Mouse (Mus musculus): Measurements from ENCODE around the gene Olfr921. TPM values are rescaled to one million over a fixed set of nuclear protein-coding genes. Genes with fewer than 3 reads are reported as not detected.

Gene Olfr921
- polyA plus RNA-seq (2014; fragmentation: Nextera tagmentation; extraction: Ambion mirVana), result not detected in 2 replicates

DNA sequence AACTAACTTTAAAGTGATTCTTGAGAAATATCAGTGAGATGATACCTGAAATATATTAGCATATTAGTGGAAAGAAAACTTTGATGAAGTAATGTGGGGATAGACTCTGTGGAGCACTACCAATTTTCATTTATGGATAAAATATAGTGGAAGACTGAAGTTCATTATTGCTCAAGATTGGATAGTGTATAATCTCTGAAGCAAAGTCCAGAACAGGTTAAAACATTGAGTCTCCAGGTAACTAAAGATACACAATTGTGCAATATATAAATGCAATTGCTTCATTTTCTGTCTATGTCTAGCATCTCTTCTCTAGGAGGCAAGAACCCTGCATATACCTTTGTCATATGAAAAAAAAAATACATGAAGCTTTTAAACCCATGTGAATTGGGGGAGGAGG lies at the start of gene Olfr921:
Gene Olfr921, plus strand, starts transcription at position 301 of the 400 bp plus-strand sequence.
- Histone ChIP-seq H3K36me3 (ENCODE audit: control insufficient read depth, insufficient read depth, low read length) (no peaks in the 10 kb centered on the region), H3K27me3 (ENCODE audit: control insufficient read depth, insufficient read depth, low read length) (no peaks in the 10 kb centered on the region), H3K9ac (ENCODE audit: low read depth, low read length) (no peak within 1 kb of the TSS), H3K4me2 (replicated peaks; ENCODE audit: low read depth, low read length) (no peak within 1 kb of the TSS), H3K4me1 (ENCODE audit: control insufficient read depth, insufficient read depth, low read length) (no peaks in the 10 kb centered on the region), H3K27ac (ENCODE audit: low read depth, low read length) (no peak within 1 kb of the TSS), H3K4me3 (ENCODE audit: low read length) (no peak within 1 kb of the TSS), H3K9me3 (ENCODE audit: control insufficient read depth, low read length) (no peaks in the 10 kb centered on the region)
- no peak for ATAC-seq (ENCODE audit: low FRiP score, low TSS enrichment)

DNA sequence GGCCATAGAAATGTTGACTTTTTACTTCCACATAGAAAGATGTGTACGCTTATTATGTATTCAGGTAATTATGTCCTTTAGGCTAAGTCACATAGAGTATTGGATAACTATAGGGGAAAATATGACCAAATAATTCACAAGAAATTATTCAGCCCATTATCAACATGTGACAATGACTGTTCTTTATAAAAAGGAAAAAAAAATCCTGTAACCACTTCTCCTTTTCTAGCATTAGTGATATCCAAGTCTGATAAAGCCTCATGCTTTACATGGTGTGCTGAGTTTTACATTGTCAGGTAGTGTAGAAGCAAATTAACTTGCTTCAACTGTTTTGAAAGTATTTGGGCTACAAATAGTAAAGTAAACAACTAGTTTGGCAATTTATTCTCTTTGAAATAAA lies 48.8 kb upstream of the Olfr921 start:
- no peak overlapping the region for H3K4me2 ChIP-seq (replicated peaks; ENCODE audit: low read depth, low read length)
- no peak for ATAC-seq (ENCODE audit: low FRiP score, low TSS enrichment)
- no peak overlapping the region for H3K4me3 ChIP-seq (ENCODE audit: low read length)
- no peak overlapping the region for H3K27ac ChIP-seq (ENCODE audit: low read depth, low read length)
- H3K27me3 ChIP-seq (ENCODE audit: control insufficient read depth, insufficient read depth, low read length), result no peaks in the 10 kb centered on the region
- no peaks in the 10 kb centered on the region for H3K9me3 ChIP-seq (ENCODE audit: control insufficient read depth, low read length)
- H3K4me1 ChIP-seq (ENCODE audit: control insufficient read depth, insufficient read depth, low read length), result peaks cover 4% of the 10 kb centered on the region
- H3K9ac ChIP-seq (ENCODE audit: low read depth, low read length), result no peak overlapping the region
- whole genome bisulfite sequencing, result 94% methylated on average over 1 of the region's 1 CpGs
- peaks cover 8% of the 10 kb centered on the region; the same call in 1 of the 2 replicates for H3K36me3 ChIP-seq (ENCODE audit: control insufficient read depth, insufficient read depth, low read length)

DNA sequence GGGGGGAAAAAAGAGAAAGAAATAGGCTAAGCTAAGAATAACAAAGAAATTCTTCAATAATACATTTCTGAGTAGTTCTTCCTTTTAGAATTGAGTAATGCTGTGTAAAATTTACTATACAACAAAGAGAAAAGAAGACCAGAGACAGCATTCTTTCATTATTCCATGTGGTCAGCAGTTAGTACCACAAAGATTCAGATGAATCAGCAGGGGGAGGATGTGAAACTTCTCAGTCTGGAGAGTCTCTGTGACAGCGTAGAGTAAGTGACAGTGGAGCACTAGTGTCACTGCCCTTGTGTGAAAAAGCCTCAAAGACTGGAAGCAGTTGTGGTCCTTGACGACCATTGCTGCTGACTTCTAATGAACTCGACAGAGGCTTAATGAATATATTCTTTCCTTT lies 44.6 kb upstream of the Olfr921 start:
- Histone ChIP-seq H3K27ac (ENCODE audit: low read depth, low read length) (no peak overlapping the region), H3K36me3 (ENCODE audit: control insufficient read depth, insufficient read depth, low read length) (peaks cover 8% of the 10 kb centered on the region; the same call in 1 of the 2 replicates), H3K9ac (ENCODE audit: low read depth, low read length) (no peak overlapping the region), H3K9me3 (ENCODE audit: control insufficient read depth, low read length) (no peaks in the 10 kb centered on the region), H3K4me1 (ENCODE audit: control insufficient read depth, insufficient read depth, low read length) (no peaks in the 10 kb centered on the region), H3K27me3 (ENCODE audit: control insufficient read depth, insufficient read depth, low read length) (no peaks in the 10 kb centered on the region), H3K4me3 (ENCODE audit: low read length) (no peak overlapping the region), H3K4me2 (replicated peaks; ENCODE audit: low read depth, low read length) (no peak overlapping the region)
- no peak for ATAC-seq (ENCODE audit: low FRiP score, low TSS enrichment)
- 78% methylated on average over 3 of the region's 3 CpGs for WGBS

DNA sequence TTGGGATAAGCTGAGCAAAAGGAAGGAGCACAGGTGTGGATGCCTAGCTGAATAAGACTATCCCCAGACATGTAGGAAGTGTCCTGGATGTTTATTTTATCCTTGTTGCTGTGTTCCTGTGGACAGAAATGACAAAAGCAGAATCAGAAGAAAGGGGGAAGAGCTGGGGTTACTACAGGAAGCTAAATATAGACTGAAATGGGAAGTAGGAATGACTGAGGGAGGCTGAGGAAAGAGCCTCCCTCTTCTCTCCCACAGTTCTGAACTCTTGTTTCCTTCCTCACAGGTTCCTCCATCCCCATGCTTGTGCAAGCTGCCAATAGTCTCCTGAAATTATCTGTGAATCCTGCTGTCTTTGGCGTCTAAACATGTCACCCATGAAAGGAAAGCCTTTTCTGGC lies 31.5 kb upstream of the Olfr921 start:
- WGBS, result 75% methylated on average over 1 of the region's 1 CpGs
- H3K27me3 ChIP-seq (ENCODE audit: control insufficient read depth, insufficient read depth, low read length), result no peaks in the 10 kb centered on the region
- no peak for ATAC-seq (ENCODE audit: low FRiP score, low TSS enrichment)
- H3K4me2 ChIP-seq (replicated peaks; ENCODE audit: low read depth, low read length), result no peak overlapping the region
- no peak overlapping the region for H3K4me3 ChIP-seq (ENCODE audit: low read length)
- H3K9ac ChIP-seq (ENCODE audit: low read depth, low read length), result no peak overlapping the region
- H3K36me3 ChIP-seq (ENCODE audit: control insufficient read depth, insufficient read depth, low read length), result no peaks in the 10 kb centered on the region
- no peaks in the 10 kb centered on the region for H3K9me3 ChIP-seq (ENCODE audit: control insufficient read depth, low read length)
- no peak overlapping the region for H3K27ac ChIP-seq (ENCODE audit: low read depth, low read length)
- H3K4me1 ChIP-seq (ENCODE audit: control insufficient read depth, insufficient read depth, low read length), result no peaks in the 10 kb centered on the region

DNA sequence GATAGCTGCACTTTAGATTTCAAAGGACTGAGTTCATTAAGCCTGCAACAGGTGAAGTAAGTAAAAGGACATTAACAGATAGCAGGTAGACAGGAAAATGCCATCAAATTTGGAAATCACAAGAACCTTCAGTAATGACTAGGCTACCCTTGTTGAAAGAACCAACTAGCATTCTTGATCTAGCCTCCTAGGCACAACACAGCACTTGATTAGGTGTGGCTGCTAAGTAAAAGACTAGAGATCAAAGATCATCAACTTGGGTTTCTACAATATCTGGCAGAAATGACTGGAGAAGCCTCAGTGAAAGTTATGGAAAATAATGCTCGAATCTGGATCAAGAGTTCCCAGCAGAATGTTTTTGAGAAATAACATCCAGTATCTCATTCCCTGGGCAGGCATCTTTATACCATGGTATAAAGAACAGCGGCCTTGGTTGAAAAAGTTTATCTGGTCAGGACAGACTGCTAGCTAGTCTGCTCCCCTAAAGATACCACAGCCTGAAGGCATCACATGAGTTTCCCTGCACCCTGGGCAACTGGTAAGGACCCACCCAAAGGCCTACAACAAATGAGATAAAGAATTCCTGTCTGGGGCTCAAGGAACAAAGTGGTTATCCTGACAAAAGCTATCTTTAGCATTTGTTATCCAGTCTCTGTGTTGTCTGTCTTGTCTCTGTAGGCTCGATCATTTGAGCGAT lies 28.1 kb upstream of the Olfr921 start:
- no peaks in the 10 kb centered on the region for H3K27me3 ChIP-seq (ENCODE audit: control insufficient read depth, insufficient read depth, low read length)
- no peaks in the 10 kb centered on the region for H3K36me3 ChIP-seq (ENCODE audit: control insufficient read depth, insufficient read depth, low read length)
- H3K9ac ChIP-seq (ENCODE audit: low read depth, low read length), result no peak overlapping the region
- H3K4me1 ChIP-seq (ENCODE audit: control insufficient read depth, insufficient read depth, low read length), result no peaks in the 10 kb centered on the region
- ATAC-seq (ENCODE audit: low FRiP score, low TSS enrichment), result no peak
- no peak overlapping the region for H3K4me3 ChIP-seq (ENCODE audit: low read length)
- H3K27ac ChIP-seq (ENCODE audit: low read depth, low read length), result no peak overlapping the region
- no peaks in the 10 kb centered on the region for H3K9me3 ChIP-seq (ENCODE audit: control insufficient read depth, low read length)
- no peak overlapping the region for H3K4me2 ChIP-seq (replicated peaks; ENCODE audit: low read depth, low read length)
- 95% methylated on average over 4 of the region's 4 CpGs for WGBS

DNA sequence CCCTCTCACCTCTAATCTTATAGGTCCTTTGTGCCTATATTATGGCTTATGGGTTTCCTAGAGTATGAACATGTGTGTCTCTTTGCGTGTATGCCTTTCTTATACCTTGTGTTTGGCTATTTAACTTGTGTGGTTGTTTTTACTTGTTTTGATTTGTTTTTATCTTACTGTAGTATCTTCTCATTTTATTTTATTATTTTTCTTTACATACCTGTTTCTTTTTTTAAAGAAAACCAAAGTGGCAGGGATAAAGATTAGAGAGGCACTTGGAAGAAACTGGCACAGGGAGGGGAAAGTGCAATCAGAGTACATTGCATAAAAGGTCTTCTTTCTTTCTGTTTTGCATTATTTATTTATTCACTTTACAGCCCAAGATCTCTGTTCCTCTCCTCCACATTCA lies 20.9 kb upstream of the Olfr921 start, which contains the start of gene Olfr920:
Gene Olfr920, plus strand, starts transcription at position 301 of the 400 bp plus-strand sequence.
- Histone ChIP-seq H3K27me3 (ENCODE audit: control insufficient read depth, insufficient read depth, low read length) (no peaks in the 10 kb centered on the region), H3K9ac (ENCODE audit: low read depth, low read length) (no peak within 1 kb of the TSS), H3K9me3 (ENCODE audit: control insufficient read depth, low read length) (no peaks in the 10 kb centered on the region), H3K27ac (ENCODE audit: low read depth, low read length) (no peak within 1 kb of the TSS), H3K4me2 (replicated peaks; ENCODE audit: low read depth, low read length) (no peak within 1 kb of the TSS), H3K4me1 (ENCODE audit: control insufficient read depth, insufficient read depth, low read length) (no peaks in the 10 kb centered on the region), H3K4me3 (ENCODE audit: low read length) (no peak within 1 kb of the TSS), H3K36me3 (ENCODE audit: control insufficient read depth, insufficient read depth, low read length) (no peaks in the 10 kb centered on the region)
- WGBS, result 88% methylated on average over 1 of the region's 1 CpGs
- no peak for ATAC-seq (ENCODE audit: low FRiP score, low TSS enrichment)

DNA sequence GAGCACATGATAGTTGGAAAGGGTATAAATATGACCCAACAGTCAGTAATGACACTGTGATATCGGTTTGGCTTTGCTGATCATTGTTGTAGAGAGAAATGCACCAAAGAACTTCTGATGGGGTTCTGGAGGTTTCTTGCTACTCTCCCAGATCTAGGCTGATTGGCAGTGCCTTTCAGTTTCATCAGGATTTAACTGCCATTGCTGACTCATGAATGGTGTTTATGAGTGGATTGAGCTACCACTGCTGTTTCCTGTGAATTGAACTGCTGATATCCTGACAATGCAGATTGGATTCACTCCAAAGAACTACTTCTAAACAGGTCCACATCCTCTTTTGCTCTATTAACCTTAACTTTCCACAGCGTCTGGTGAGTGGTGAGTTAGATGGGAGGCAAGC lies 19.8 kb downstream of the Olfr921 start:
- WGBS, result 84% methylated on average over 2 of the region's 2 CpGs
- no peak overlapping the region for H3K27ac ChIP-seq (ENCODE audit: low read depth, low read length)
- H3K36me3 ChIP-seq (ENCODE audit: control insufficient read depth, insufficient read depth, low read length), result no peaks in the 10 kb centered on the region
- H3K9ac ChIP-seq (ENCODE audit: low read depth, low read length), result no peak overlapping the region
- H3K4me2 ChIP-seq (replicated peaks; ENCODE audit: low read depth, low read length), result no peak overlapping the region
- no peaks in the 10 kb centered on the region for H3K4me1 ChIP-seq (ENCODE audit: control insufficient read depth, insufficient read depth, low read length)
- ATAC-seq (ENCODE audit: low FRiP score, low TSS enrichment), result no peak
- H3K4me3 ChIP-seq (ENCODE audit: low read length), result no peak overlapping the region
- no peaks in the 10 kb centered on the region for H3K27me3 ChIP-seq (ENCODE audit: control insufficient read depth, insufficient read depth, low read length)
- no peaks in the 10 kb centered on the region for H3K9me3 ChIP-seq (ENCODE audit: control insufficient read depth, low read length)

DNA sequence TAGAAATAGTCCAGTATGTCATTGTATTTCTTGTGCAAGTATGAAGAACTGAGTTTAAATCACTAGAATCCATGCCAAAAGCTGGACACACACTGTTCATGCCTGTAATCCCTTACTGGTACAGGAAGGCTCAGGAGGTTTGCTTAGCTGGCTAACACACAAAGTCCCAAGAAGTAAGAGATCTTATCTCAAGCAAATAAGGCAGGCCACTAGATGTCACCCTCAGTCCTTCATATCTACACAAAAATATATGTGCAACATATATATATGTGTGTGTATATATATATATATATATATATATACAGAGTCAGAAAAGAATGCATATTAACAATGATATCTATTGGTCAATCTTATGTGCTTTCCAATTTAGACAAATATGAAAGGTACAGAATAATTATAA lies 32.8 kb downstream of the Olfr921 start:
- no peaks in the 10 kb centered on the region for H3K4me1 ChIP-seq (ENCODE audit: control insufficient read depth, insufficient read depth, low read length)
- H3K4me3 ChIP-seq (ENCODE audit: low read length), result no peak overlapping the region
- H3K4me2 ChIP-seq (replicated peaks; ENCODE audit: low read depth, low read length), result no peak overlapping the region
- no peaks in the 10 kb centered on the region for H3K27me3 ChIP-seq (ENCODE audit: control insufficient read depth, insufficient read depth, low read length)
- H3K27ac ChIP-seq (ENCODE audit: low read depth, low read length), result no peak overlapping the region
- no peaks in the 10 kb centered on the region for H3K36me3 ChIP-seq (ENCODE audit: control insufficient read depth, insufficient read depth, low read length)
- H3K9ac ChIP-seq (ENCODE audit: low read depth, low read length), result no peak overlapping the region
- H3K9me3 ChIP-seq (ENCODE audit: control insufficient read depth, low read length), result no peaks in the 10 kb centered on the region
- ATAC-seq (ENCODE audit: low FRiP score, low TSS enrichment), result no peak

DNA sequence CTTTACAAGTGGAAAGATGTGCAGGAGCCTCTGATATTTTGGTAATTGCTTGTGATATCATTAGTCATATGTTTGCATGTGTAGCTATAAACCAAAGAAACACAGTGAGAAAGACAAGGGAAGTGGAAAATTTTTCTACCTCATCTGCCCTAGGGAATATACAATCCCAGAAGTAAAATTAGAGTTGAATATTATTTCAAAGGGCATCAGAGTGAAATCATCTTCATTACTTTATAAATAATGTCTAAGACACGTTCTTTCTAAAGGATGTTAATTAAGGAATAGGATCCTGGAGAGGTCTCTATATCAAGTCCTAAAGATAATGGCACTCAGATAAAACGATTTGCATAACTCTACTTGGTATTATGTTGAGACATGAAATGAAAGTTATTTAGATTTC lies 41.4 kb downstream of the Olfr921 start, which contains the start of gene Olfr922:
Gene Olfr922, plus strand, starts transcription at position 301 of the 400 bp plus-strand sequence.
- Histone ChIP-seq H3K9ac (ENCODE audit: low read depth, low read length) (no peak within 1 kb of the TSS), H3K4me1 (ENCODE audit: control insufficient read depth, insufficient read depth, low read length) (no peaks in the 10 kb centered on the region), H3K27me3 (ENCODE audit: control insufficient read depth, insufficient read depth, low read length) (no peaks in the 10 kb centered on the region), H3K4me3 (ENCODE audit: low read length) (no peak within 1 kb of the TSS), H3K36me3 (ENCODE audit: control insufficient read depth, insufficient read depth, low read length) (no peaks in the 10 kb centered on the region), H3K4me2 (replicated peaks; ENCODE audit: low read depth, low read length) (no peak within 1 kb of the TSS), H3K9me3 (ENCODE audit: control insufficient read depth, low read length) (no peaks in the 10 kb centered on the region), H3K27ac (ENCODE audit: low read depth, low read length) (no peak within 1 kb of the TSS)
- WGBS, result 69% methylated on average over 2 of the region's 2 CpGs
- ATAC-seq (ENCODE audit: low FRiP score, low TSS enrichment), result no peak
